Mouse (Mus musculus) megakaryocyte, embryonic 14.5 days (primary cell): ENCODE data around the gene Pcsk7.

Experiments used
- FLI1 ChIP-seq: IDR thresholded peaks from 2 replicates; pipeline ENCODE4 v1.6.1; 2012; ENCODE audit warnings: low read length, inconsistent platforms, mixed read lengths
- GATA1 ChIP-seq: IDR thresholded peaks from 3 replicates; pipeline ENCODE4 v1.6.1; 2012; ENCODE audit warnings: mixed read lengths, low read length, inconsistent platforms, borderline replicate concordance

GRCm38 (mm10) chr9:45952057-45952456, 45.8 kb downstream of the Pcsk7 start:
- no peak for TF ChIP-seq GATA1
- TF ChIP-seq FLI1, result no peak
